In genomic region chr5:35388491-35389111, GRCm38 (mm10) we compare ENCODE assay signal across 8 mouse cellular contexts. TPM values are rescaled to one million over a fixed set of nuclear protein-coding genes. Genes with fewer than 3 reads are reported as not detected.
DNase-seq lines count a peak whose midpoint lies in the region; ATAC-seq and TF ChIP-seq lines count a peak whose summit lies in the region.
"Had no signal": no experiment of that assay in that cellular context is flagged by ENCODE, and none has a peak within 500 bp of the region (broad histone marks: within the 10 kb centered on the region; RNA-seq: fewer than 3 reads in every experiment).

Gene Hmx1 (plus strand): TSS chr5:35389108.

- peak; percentile 86 for ATAC-seq in lung, embryonic 16.5 days (ENCODE audit: low read depth)
- peak; percentile 93 for ATAC-seq in forebrain, embryonic 15.5 days (replicated peaks)
- peak; percentile 31; the same call in 1 of the 2 replicates for ATAC-seq in liver, embryonic 13.5 days (ENCODE audit: low read depth)

- peak within 1 kb of the TSS; percentile 55 for H3K4me3 ChIP-seq in lung, embryonic 16.5 days (ENCODE audit: low read length)
- H3K4me3 ChIP-seq in forebrain, embryonic 15.5 days, result peak within 1 kb of the TSS; percentile 46
- H3K4me3 ChIP-seq in liver, embryonic 13.5 days (replicated peaks), result peak within 1 kb of the TSS; percentile 45
- peak within 1 kb of the TSS; percentile 86 for H3K4me3 ChIP-seq in testis, adult 2 months (ENCODE audit: control insufficient read depth, low read depth, low read length)
- H3K4me3 ChIP-seq: myocyte had no signal

- TF ChIP-seq POLR2A in testis, adult 2 months (IDR thresholded peaks at IDR 0.05; ENCODE audit: control insufficient read depth, low read depth, low read length), result peak; percentile 32; the same call in 1 of the 2 replicates

- H3K9me3 ChIP-seq in lung, embryonic 16.5 days (ENCODE audit: control insufficient read depth, low read length), result no peaks in the 10 kb centered on the region
- no peaks in the 10 kb centered on the region for H3K9me3 ChIP-seq in forebrain, embryonic 15.5 days
- no peaks in the 10 kb centered on the region for H3K9me3 ChIP-seq in liver, embryonic 13.5 days (replicated peaks)

- no peak for TF ChIP-seq CTCF in testis, adult 2 months (IDR thresholded peaks at IDR 0.05; ENCODE audit: control insufficient read depth, insufficient read depth, insufficient replicate concordance, low read depth, low read length)

- DNase-seq in lung, postnatal 10 days, result no peak
- DNase-seq in liver, embryonic 13.5 days, result no peak
- DNase-seq in thymus, postnatal 0 days (ENCODE audit: low spot score), result no peak
- DNase-seq in ovary, postnatal 10 days (ENCODE audit: low spot score), result no peak

- H3K27me3 ChIP-seq in lung, embryonic 16.5 days (ENCODE audit: control insufficient read depth, insufficient read depth, low read depth, low read length), result peaks cover 99% of the 10 kb centered on the region
- peaks cover 100% of the 10 kb centered on the region for H3K27me3 ChIP-seq in forebrain, embryonic 15.5 days
- H3K27me3 ChIP-seq in liver, embryonic 13.5 days, result peaks cover 100% of the 10 kb centered on the region
- H3K27me3 ChIP-seq in testis, adult 2 months (ENCODE audit: control insufficient read depth, insufficient read depth, low read length), result no peaks in the 10 kb centered on the region

- H3K36me3 ChIP-seq in lung, embryonic 16.5 days (ENCODE audit: control insufficient read depth, insufficient read depth, low read length), result no peaks in the 10 kb centered on the region
- no peaks in the 10 kb centered on the region for H3K36me3 ChIP-seq in forebrain, embryonic 15.5 days
- no peaks in the 10 kb centered on the region for H3K36me3 ChIP-seq in liver, embryonic 13.5 days
- no peaks in the 10 kb centered on the region for H3K36me3 ChIP-seq in testis, adult 2 months (ENCODE audit: control insufficient read depth, insufficient read depth, low read length)

- no peak within 1 kb of the TSS for H3K9ac ChIP-seq in lung, embryonic 16.5 days (ENCODE audit: low read length)
- no peak within 1 kb of the TSS for H3K9ac ChIP-seq in forebrain, embryonic 15.5 days (replicated peaks)
- no peak within 1 kb of the TSS for H3K9ac ChIP-seq in liver, embryonic 13.5 days

- peak within 1 kb of the TSS; percentile 70 for H3K4me2 ChIP-seq in lung, embryonic 16.5 days (ENCODE audit: low read depth, low read length)
- H3K4me2 ChIP-seq in forebrain, embryonic 15.5 days (replicated peaks), result peak within 1 kb of the TSS; percentile 60
- peak within 1 kb of the TSS; percentile 54 for H3K4me2 ChIP-seq in liver, embryonic 13.5 days

- WGBS in lung, embryonic 16.5 days, result under 1% methylated on average over 62 of the region's 71 CpGs
- WGBS in forebrain, embryonic 15.5 days, result under 1% methylated on average over 65 of the region's 71 CpGs
- 1% methylated on average over 69 of the region's 71 CpGs for WGBS in liver, embryonic 13.5 days (ENCODE audit: insufficient replicate concordance)

- peaks cover 11% of the 10 kb centered on the region for H3K4me1 ChIP-seq in lung, embryonic 16.5 days (replicated peaks; ENCODE audit: control insufficient read depth, insufficient read depth, low read length)
- H3K4me1 ChIP-seq in forebrain, embryonic 15.5 days, result peaks cover 27% of the 10 kb centered on the region
- H3K4me1 ChIP-seq in liver, embryonic 13.5 days (replicated peaks), result peaks cover 4% of the 10 kb centered on the region
- H3K4me1 ChIP-seq in testis, adult 2 months (ENCODE audit: control insufficient read depth, insufficient read depth, low read length), result peaks cover 38% of the 10 kb centered on the region

- no peak within 1 kb of the TSS for H3K27ac ChIP-seq in lung, embryonic 16.5 days (ENCODE audit: low read length)
- no peak within 1 kb of the TSS for H3K27ac ChIP-seq in forebrain, embryonic 15.5 days (replicated peaks)
- H3K27ac ChIP-seq in liver, embryonic 13.5 days, result no peak within 1 kb of the TSS
- H3K27ac ChIP-seq in testis, adult 2 months (ENCODE audit: control insufficient read depth, insufficient read depth, low read depth, low read length), result peak within 1 kb of the TSS; percentile 83

RNA-seq across cellular contexts. Expression of gene Hmx1, which starts in this region (rescaled TPM):
- polyA plus RNA-seq in lung, embryonic 16.5 days (2015; fragmentation: Nextera tagmentation; extraction: Ambion mirVana), result not detected in 2 replicates
- not detected in 2 replicates for polyA plus RNA-seq in forebrain, embryonic 15.5 days (2015; fragmentation: Nextera tagmentation; extraction: Ambion mirVana)
- polyA plus RNA-seq in liver, embryonic 13.5 days (2015; fragmentation: Nextera tagmentation; extraction: Ambion mirVana), result not detected in 2 replicates
- 19.1 and 24.0 TPM in 2 replicates for polyA plus RNA-seq in testis, adult 2 months (2012; rRNA removed)
- polyA plus RNA-seq in thymus, postnatal 0 days (2015; fragmentation: Nextera tagmentation; extraction: Ambion mirVana), result 0.14 TPM in 1 of 2 replicates, not detected in the other
- polyA plus RNA-seq: myocyte had no signal

Comparison
In these comparisons a context has a peak if more than half of its experiments do, and no peak if none do; other contexts are left out.
1. RNA of gene Hmx1 (polyA plus RNA-seq): 19.1 to 24.0 TPM in testis, adult 2 months; 0.14 TPM in thymus, postnatal 0 days, not detected in lung, embryonic 16.5 days, not detected in forebrain, embryonic 15.5 days and not detected in liver, embryonic 13.5 days; every median in the first group is over 10 times any median in the second.
2. Peak in ATAC-seq, H3K4me3 ChIP-seq and H3K4me2 ChIP-seq in lung, embryonic 16.5 days; RNA of the gene not detected or under 1 TPM.
3. Peak in ATAC-seq, H3K4me3 ChIP-seq and H3K4me2 ChIP-seq in forebrain, embryonic 15.5 days; RNA of the gene not detected or under 1 TPM.
4. Peak in ATAC-seq, H3K4me3 ChIP-seq and H3K4me2 ChIP-seq in liver, embryonic 13.5 days; RNA of the gene not detected or under 1 TPM.
5. ATAC-seq: peak in every context shown above with its lines; median percentile 93 in forebrain, embryonic 15.5 days; 86 in lung, embryonic 16.5 days; 31 in liver, embryonic 13.5 days.
6. Peak in every context shown above with its lines, with median percentiles within 50 percentile points of each other: H3K4me2 ChIP-seq and H3K4me3 ChIP-seq.